Mouse (Mus musculus) limb, embryonic 11.5 days (tissue): ENCODE results near the gene Oprm1. TPM values are rescaled to one million over a fixed set of nuclear protein-coding genes. Genes with fewer than 3 reads are reported as not detected.

Experiments
- ATAC-seq: fragments of 200-750 bp; cut with Nextera tagmentation; 2 replicates; pipeline ENCODE4 v1.8.0; 2017; ENCODE audit warnings: low read depth; ENCODE audit not compliant: insufficient number of reproducible peaks, low FRiP score, low TSS enrichment
- DNase-seq: peaks from one replicate; pipeline ENCODE4 v3.0.0-alpha.2; 2015; ENCODE audit warnings: low spot score
- H3K27ac ChIP-seq: fragments of 300-500 bp; sonication (generic); replicated peaks from 2 replicates; pipeline ENCODE4 v1.5.1; 2014; ENCODE audit warnings: low read depth, mild to moderate bottlenecking, low read length
- H3K27me3 ChIP-seq: fragments of 300-500 bp; sonication (generic); 2 replicates; pipeline ENCODE4 v1.6.1; 2014; ENCODE audit warnings: mild to moderate bottlenecking, low read length, mixed read lengths; ENCODE audit not compliant: control insufficient read depth, insufficient read depth
- H3K36me3 ChIP-seq: fragments of 300-500 bp; sonication (generic); 2 replicates; pipeline ENCODE4 v1.6.1; 2014; ENCODE audit warnings: mild to moderate bottlenecking, low read length, moderate library complexity, mixed read lengths; ENCODE audit not compliant: control insufficient read depth, insufficient read depth
- H3K4me1 ChIP-seq: fragments of 300-500 bp; sonication (generic); 2 replicates; pipeline ENCODE4 v1.6.1; 2014; ENCODE audit warnings: low read length, mixed read lengths; ENCODE audit not compliant: control insufficient read depth, insufficient read depth
- H3K4me2 ChIP-seq: fragments of 300-500 bp; sonication (generic); 2 replicates; pipeline ENCODE4 v1.6.1; 2014; ENCODE audit warnings: low read depth, mild to moderate bottlenecking, moderate library complexity; ENCODE audit not compliant: severe bottlenecking
- H3K4me3 ChIP-seq: fragments of 300-500 bp; sonication (generic); 2 replicates; pipeline ENCODE4 v1.5.1; 2014; ENCODE audit warnings: low read depth, low read length
- H3K9ac ChIP-seq: fragments of 300-500 bp; sonication (generic); 2 replicates; pipeline ENCODE4 v1.6.1; 2014; ENCODE audit warnings: mild to moderate bottlenecking, low read length
- H3K9me3 ChIP-seq: fragments of 300-500 bp; sonication (generic); 2 replicates; pipeline ENCODE4 v1.6.1; 2016; ENCODE audit warnings: low read length; ENCODE audit not compliant: control insufficient read depth
- WGBS: fragments of 180-500 bp; shearing (Covaris S2); extraction: QIAGEN DNeasy Blood & Tissue Kit; methylation state at CpG from one replicate; pipeline ENCODE4 v1.1.7; 2014; 5-methylcytosine and 5-hydroxymethylcytosine counted together
- polyA plus RNA-seq: library from polyadenylated mRNA; unstranded; fragments of >200 nt; fragmentation: Nextera tagmentation; extraction: Ambion mirVana; gene quantifications from 2 replicates; pipeline ENCODE4 v1.2.1, GENCODE M21; 2014

Gene Oprm1
- polyA plus RNA-seq, 1 experiment from 2014 or later, result not detected

GRCm38 (mm10) chr10:6930889-6931288, 172.6 kb downstream of the Oprm1 start:
- no peaks in the 10 kb centered on the region for H3K9me3 ChIP-seq
- ATAC-seq (no peak), DNase-seq (no peak)
- no peaks in the 10 kb centered on the region for H3K36me3 ChIP-seq
- H3K27me3 ChIP-seq, result no peaks in the 10 kb centered on the region
- no peak overlapping the region for H3K4me2 ChIP-seq
- 84% methylated on average over 2 of the region's 2 CpGs for WGBS
- H3K4me1 ChIP-seq, result no peaks in the 10 kb centered on the region
- H3K27ac ChIP-seq, result no peak overlapping the region
- no peak overlapping the region for H3K9ac ChIP-seq
- H3K4me3 ChIP-seq, result no peak overlapping the region

- WGBS, result 61% methylated on average over 3 of the region's 3 CpGs
Measured at GRCm38 (mm10) chr10:6934776-6935175, 176.5 kb downstream of the Oprm1 start.

GRCm38 (mm10) chr10:6936671-6937425, 178.5 kb downstream of the Oprm1 start:
- no peaks in the 10 kb centered on the region for H3K36me3 ChIP-seq
- no peak overlapping the region for H3K4me2 ChIP-seq
- 83% methylated on average over 4 of the region's 4 CpGs for WGBS
- no peak overlapping the region for H3K27ac ChIP-seq
- H3K9me3 ChIP-seq, result no peaks in the 10 kb centered on the region
- H3K9ac ChIP-seq, result no peak overlapping the region
- DNase-seq (no peak), ATAC-seq (no peak)
- no peaks in the 10 kb centered on the region for H3K27me3 ChIP-seq
- no peaks in the 10 kb centered on the region for H3K4me1 ChIP-seq
- H3K4me3 ChIP-seq, result no peak overlapping the region

More at GRCm38 (mm10) chr10:6934776-6935175, 176.5 kb downstream of the Oprm1 start:
- H3K36me3 ChIP-seq, result no peaks in the 10 kb centered on the region
- no peaks in the 10 kb centered on the region for H3K9me3 ChIP-seq
- ATAC-seq (no peak), DNase-seq (no peak)
- no peaks in the 10 kb centered on the region for H3K27me3 ChIP-seq
- H3K27ac ChIP-seq, result no peak overlapping the region
- H3K9ac ChIP-seq, result no peak overlapping the region
- H3K4me1 ChIP-seq, result no peaks in the 10 kb centered on the region
- no peak overlapping the region for H3K4me2 ChIP-seq
- no peak overlapping the region for H3K4me3 ChIP-seq

- no peak for ATAC-seq
- WGBS, result 71% methylated on average over 1 of the region's 1 CpGs
Measured at GRCm38 (mm10) chr10:6953115-6953514, 194.8 kb downstream of the Oprm1 start.

GRCm38 (mm10) chr10:6954533-6954932, 196.2 kb downstream of the Oprm1 start:
- Histone ChIP-seq H3K4me3 (no peak overlapping the region), H3K9ac (no peak overlapping the region), H3K27ac (no peak overlapping the region), H3K27me3 (no peaks in the 10 kb centered on the region), H3K4me1 (no peaks in the 10 kb centered on the region), H3K9me3 (no peaks in the 10 kb centered on the region), H3K36me3 (no peaks in the 10 kb centered on the region), H3K4me2 (no peak overlapping the region)
- ATAC-seq (no peak), DNase-seq (no peak)

More at GRCm38 (mm10) chr10:6953115-6953514, 194.8 kb downstream of the Oprm1 start:
- H3K4me3 ChIP-seq, result no peak overlapping the region
- H3K27me3 ChIP-seq, result no peaks in the 10 kb centered on the region
- no peak for DNase-seq
- H3K27ac ChIP-seq, result no peak overlapping the region
- H3K9ac ChIP-seq, result no peak overlapping the region
- no peak overlapping the region for H3K4me2 ChIP-seq
- H3K9me3 ChIP-seq, result no peaks in the 10 kb centered on the region
- H3K36me3 ChIP-seq, result no peaks in the 10 kb centered on the region
- H3K4me1 ChIP-seq, result no peaks in the 10 kb centered on the region

GRCm38 (mm10) chr10:6956357-6956756, 198.1 kb downstream of the Oprm1 start:
- Histone ChIP-seq H3K4me3 (no peak overlapping the region), H3K4me2 (no peak overlapping the region), H3K9ac (no peak overlapping the region), H3K27ac (no peak overlapping the region), H3K4me1 (no peaks in the 10 kb centered on the region), H3K9me3 (no peaks in the 10 kb centered on the region), H3K36me3 (no peaks in the 10 kb centered on the region), H3K27me3 (no peaks in the 10 kb centered on the region)
- 92% methylated on average over 2 of the region's 2 CpGs for WGBS
- ATAC-seq (no peak), DNase-seq (no peak)

GRCm38 (mm10) chr10:6958791-6959190, 200.5 kb downstream of the Oprm1 start:
- H3K36me3 ChIP-seq, result no peaks in the 10 kb centered on the region
- H3K9me3 ChIP-seq, result no peaks in the 10 kb centered on the region
- H3K4me3 ChIP-seq, result no peak overlapping the region
- H3K9ac ChIP-seq, result no peak overlapping the region
- no peaks in the 10 kb centered on the region for H3K4me1 ChIP-seq
- no peaks in the 10 kb centered on the region for H3K27me3 ChIP-seq
- ATAC-seq (no peak), DNase-seq (no peak)
- H3K27ac ChIP-seq, result no peak overlapping the region
- 78% methylated on average over 5 of the region's 5 CpGs for WGBS
- no peak overlapping the region for H3K4me2 ChIP-seq

- no peak overlapping the region for H3K27ac ChIP-seq
- H3K9me3 ChIP-seq, result no peaks in the 10 kb centered on the region
- H3K36me3 ChIP-seq, result no peaks in the 10 kb centered on the region
- H3K4me1 ChIP-seq, result no peaks in the 10 kb centered on the region
- no peak overlapping the region for H3K9ac ChIP-seq
- ATAC-seq, result no peak
- DNase-seq, result no peak
- no peak overlapping the region for H3K4me2 ChIP-seq
- 86% methylated on average over 8 of the region's 8 CpGs for WGBS
- no peaks in the 10 kb centered on the region for H3K27me3 ChIP-seq
- no peak overlapping the region for H3K4me3 ChIP-seq
Measured at GRCm38 (mm10) chr10:6967588-6968242, 209.4 kb downstream of the Oprm1 start.
